Mouse (Mus musculus) bone marrow, adult 2 months (tissue): Measurements from ENCODE around the gene Adipoq.

Experiments
- CTCF ChIP-seq: fragments of 200-500 bp; IDR thresholded peaks from 2 replicates; pipeline ENCODE4 v1.5.1; 2011; ENCODE audit warnings: low read length, control low read depth; ENCODE audit not compliant: control insufficient read depth, insufficient read depth
- POLR2A ChIP-seq: fragments of 200-500 bp; IDR thresholded peaks from 2 replicates; pipeline ENCODE4 v1.6.1; 2011; ENCODE audit warnings: low read depth, mild to moderate bottlenecking, control low read depth, low read length, borderline replicate concordance; ENCODE audit not compliant: control insufficient read depth

- TF ChIP-seq CTCF (no peak), POLR2A (no peak)
Observed at GRCm38 (mm10) chr16:23109350-23110280, 36.7 kb upstream of the Adipoq start.
